Mouse (Mus musculus) spleen, adult 12 weeks (tissue): ENCODE measurements around the gene Bhlhe40.

ENCODE experiments used
- DNase-seq: peaks from one replicate; pipeline ENCODE4 v3.0.0; 2022; ENCODE audit warnings: low spot score

Gene Bhlhe40

DNA sequence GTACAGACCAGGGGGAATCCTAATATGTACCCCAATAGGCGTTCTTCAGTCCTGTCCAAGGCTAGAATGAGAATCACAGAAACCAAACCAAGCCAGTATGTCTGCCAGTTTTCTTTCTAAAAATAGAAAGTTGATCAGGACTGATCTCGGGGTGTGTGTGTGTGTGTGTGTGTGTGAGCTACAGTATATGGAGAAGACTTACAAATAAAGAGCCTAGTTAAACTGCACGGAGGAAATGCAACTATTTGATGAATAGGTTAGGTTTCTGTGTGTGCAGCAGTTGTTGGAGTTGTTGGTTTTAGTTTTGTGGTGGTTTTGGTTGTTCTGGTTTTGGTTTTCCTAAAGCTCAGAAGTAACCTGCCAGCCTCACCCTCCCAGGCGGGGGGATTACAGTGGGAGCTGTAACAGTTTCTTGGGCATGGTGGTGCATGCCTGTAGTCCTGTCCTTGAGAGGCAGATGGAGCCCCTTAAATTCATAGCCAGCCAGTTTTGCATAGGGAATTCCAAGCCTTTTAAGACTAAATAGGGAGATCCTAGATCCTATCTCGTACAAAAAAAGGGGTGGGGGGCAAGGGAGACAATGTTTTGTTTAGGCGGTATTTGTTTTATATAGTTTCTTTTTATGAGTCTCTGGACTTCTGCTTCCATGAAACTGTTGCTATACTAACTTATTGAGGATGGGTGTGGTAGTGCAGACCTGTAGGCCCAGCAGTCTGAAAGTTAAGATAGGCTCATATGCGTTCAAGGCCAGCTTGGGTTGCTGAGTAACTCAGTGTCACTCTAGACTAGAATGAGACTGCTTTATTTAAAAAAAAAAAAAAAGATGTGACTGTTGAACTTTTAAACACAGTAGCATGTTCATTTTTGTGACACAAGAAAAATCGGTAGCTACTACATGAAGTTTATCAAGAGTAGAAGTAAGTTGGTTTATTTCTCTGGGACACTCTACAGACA, 3.1 kb downstream of the Bhlhe40 start:
- no peak for DNase-seq

DNA sequence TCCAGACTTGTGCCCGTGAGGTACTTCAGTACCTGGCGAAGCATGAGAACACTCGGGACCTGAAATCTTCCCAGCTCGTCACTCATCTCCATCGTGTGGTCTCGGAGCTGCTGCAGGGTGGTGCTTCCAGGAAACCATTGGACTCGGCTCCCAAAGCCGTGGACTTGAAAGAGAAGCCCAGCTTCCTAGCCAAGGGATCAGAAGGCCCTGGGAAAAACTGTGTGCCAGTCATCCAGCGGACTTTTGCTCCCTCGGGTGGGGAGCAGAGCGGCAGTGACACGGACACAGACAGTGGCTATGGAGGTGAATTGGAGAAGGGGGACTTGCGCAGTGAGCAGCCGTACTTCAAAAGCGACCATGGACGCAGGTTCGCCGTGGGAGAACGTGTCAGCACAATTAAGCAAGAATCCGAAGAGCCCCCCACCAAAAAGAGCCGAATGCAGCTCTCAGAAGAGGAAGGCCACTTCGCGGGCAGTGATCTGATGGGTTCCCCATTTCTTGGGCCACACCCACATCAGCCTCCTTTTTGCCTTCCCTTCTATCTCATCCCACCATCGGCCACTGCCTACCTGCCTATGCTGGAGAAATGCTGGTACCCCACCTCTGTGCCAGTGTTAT, 4.2 kb downstream of the Bhlhe40 start:
- no peak for DNase-seq

DNA sequence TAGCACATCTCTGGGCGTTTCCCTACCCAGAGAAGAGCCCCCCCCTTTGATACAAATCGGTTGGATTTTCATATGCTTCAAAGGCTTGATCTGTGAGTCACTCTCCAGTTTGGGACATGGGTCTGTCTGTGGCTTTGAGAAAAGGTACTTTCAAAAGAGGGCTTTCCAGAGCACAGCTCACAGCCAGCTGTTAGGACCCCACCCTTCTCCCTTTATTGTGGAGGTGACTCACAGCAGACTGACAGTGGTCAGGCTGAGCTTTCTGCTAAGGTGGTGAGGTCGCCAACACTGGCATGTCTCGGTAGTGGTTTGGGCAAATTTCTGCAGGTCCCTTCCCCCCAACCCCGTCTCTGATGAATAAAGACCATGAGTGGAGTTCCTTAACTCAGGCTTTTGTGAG, 5.2 kb downstream of the Bhlhe40 start:
- DNase-seq: no peak

DNA sequence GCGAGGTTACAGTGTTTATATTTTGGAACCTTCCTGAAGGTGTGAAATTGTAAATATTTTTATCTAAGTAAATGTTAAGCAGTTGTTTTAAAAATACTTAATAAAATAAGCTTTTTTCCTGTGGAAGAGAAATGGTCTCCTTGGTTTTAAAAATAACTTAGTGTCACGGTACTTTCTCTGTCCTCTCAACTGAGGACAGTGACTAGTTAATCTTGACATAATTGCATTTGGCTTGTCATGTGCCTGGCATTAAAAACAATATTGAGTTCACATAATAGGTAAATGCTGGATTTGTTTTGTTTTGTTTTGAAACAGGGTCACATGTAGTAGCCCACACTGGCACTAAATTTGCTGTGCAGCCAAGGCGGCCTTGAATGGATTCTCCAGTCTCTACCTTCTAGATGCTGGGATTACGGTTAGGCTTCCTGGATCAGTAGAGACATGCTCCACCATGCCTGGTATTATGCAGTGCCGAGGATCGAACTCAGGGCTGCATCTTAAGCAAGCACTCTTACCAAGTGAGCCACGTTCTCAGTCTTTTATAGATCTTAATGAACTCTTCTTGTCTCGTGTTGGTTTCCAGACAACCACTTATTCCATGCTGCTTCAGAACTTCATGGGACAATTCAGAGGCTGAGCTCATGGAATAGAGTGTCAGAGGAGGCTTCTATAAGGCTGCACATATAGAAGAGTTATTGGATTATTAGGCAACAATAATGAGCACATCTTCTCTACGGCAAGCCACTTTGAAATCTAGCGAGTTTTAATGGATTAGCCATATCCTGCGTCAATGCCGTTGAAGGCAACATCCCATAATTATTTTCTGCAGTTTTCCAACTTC, 6.4 kb downstream of the Bhlhe40 start:
- no peak for DNase-seq

DNA sequence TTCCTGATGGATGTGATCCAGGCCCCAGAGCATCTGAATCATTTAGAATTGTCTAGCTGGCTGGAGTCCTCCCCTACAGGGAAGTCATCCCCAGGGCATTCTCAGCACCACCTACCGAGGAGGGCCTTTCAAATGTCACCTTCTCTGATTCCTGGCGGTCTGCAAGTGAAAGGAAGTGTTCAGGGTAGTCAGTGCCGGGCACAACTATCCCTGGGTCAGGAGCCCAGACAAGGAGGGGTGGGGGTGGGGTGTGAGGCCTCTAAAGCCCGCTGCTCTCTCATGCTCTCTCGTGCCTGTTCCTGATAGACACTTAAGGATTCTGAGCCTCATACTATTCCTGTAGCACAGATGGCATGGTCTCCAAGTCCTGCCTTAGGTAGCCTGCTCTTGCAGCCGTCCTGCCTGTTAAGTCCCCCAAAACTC, 7.2 kb downstream of the Bhlhe40 start:
- DNase-seq: no peak

DNA sequence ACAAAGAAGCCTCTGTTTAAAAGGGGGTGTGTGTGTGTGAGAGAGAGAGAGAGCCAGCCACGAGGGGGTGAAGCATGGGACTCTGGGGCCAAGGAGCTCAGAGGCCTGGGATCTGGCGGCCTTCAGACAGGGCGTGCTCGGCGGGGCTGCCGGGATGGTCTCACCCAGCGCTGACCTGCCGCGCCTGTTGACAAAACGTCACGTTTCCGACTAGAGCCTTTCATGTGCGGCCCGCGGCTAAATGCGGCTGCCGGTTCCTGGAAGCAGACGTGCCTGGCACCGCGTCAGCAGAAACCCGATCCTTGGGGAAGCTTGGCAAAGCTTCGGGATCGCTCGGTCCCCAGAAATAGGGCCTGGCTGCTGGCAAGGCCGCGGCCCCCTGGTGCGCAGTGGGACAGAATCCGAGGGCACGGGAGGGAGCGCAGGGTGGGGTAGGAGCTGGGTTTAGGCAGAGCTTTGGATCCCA, 7.9 kb downstream of the Bhlhe40 start:
- no peak for DNase-seq

DNA sequence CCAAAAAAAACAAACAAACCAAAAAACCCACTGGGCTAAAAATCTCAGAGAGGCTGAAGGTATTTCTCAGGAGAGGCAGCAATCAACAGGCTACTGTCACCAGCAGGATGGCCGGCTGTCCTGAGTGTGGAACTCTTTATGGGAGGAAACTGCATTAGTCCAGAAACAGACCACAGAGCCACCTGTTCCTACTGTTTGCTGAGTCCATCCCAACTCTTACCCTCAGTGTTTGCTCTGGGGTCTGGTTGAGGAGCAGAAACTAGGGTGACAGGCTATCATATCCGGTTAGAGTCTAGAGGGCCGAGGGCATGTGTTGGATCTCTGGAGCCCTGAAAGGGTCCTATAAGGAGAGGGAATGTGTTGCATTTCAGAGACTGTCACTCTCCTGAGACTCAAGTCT, 9.8 kb downstream of the Bhlhe40 start:
- DNase-seq: no peak

DNA sequence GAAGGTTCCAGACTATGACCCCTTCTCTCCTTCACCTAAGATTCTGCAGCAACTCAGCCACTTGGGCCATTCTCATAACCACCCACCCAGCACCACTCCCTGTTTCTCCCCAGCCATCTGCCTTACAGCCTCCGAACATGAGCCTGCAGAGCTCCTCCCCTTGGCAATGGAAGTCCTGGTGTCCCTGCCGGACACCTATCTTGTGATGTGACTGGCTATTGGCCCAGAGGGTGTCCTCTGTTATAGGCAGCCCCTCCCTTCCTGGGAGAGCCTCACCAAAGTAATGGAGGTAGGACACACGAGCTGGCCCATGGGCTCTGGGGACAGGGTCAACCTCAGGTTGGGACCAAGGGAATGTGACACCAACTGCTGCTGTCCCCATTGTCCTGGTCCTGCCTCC, 10.4 kb downstream of the Bhlhe40 start:
- no peak for DNase-seq

DNA sequence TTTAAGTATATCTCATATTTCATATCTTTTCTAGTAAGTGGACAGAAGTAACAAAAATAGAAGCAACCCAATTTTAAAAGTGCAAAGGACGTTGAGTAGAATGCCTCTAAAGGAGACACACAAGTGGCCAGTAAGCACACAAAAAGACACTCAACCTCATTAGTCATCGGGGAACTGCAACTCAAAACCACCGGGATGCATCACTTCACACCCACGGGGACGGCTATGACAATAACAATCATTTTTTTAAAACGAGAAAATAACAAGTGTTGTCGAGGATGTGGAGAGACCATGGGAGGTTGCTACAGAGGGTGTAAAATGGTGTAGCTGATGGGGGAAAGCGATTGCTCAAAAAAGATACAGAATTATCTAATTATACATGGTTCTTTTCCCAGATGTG, 11.7 kb downstream of the Bhlhe40 start:
- DNase-seq: no peak

DNA sequence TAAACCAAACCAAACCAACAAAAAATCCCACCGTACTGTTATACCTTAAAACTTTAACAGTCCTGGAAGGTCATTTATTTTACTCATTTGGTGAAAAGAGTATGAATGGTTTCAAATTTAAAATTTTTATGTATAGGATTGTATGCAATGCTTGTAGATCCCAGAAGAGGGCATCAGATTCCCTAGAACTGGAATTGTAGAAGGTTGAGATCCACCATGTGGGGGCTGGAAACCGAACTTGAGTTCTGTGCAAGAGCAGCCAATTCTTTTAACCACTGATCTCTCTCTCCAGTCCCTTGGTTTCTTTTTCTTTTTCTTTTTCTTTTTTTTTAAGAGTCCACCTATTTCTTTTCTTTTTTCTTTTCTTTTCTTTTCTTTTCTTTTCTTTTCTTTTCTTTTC, 13.8 kb downstream of the Bhlhe40 start:
- DNase-seq: no peak

DNA sequence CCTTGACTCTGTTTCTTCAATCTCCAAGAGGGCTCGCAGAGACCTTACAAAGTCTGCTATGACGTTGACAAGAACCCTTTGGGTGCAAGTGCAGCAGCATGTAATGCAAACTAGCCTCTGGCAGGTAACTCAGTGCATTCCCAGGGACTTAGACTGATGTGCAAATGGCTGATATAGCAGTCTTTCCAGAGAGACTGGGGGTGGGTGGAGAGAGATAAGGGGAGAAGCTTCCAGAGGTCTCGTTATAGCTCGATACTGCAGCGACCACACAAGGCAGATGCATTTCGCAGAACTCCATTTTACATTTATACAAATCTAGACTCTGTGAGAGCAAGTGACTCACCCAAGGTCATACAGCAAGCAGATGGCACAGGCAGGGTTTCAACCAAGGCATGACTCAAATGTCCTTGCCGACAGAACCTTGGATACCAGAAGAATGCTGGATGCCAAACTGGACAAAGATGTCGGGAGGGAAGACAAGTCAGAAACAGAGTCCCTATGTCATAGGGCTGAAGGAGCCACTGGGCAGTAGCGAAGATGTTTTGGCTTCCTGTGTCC, 16.4 kb downstream of the Bhlhe40 start:
- DNase-seq: no peak

DNA sequence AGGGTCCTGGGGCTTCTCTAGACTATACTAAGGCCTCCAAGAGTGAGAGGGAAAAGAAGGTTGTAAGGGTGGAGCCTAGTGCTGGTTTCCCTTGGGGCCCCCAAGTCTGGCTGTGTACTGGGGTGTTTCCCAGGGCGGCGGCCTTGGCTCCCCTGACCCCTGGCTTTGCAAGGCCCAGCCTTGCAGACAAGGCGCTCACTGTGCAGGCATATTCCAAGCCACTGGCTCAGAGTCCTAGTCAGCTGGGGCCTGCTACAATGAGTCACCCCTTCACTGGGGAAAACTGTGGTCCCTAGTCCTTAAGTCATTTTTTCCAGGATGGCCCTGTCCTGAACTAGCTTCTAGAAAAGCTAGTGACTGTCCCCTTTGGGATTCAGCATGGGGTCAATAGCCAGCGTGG, 17.3 kb downstream of the Bhlhe40 start:
- DNase-seq: no peak

DNA sequence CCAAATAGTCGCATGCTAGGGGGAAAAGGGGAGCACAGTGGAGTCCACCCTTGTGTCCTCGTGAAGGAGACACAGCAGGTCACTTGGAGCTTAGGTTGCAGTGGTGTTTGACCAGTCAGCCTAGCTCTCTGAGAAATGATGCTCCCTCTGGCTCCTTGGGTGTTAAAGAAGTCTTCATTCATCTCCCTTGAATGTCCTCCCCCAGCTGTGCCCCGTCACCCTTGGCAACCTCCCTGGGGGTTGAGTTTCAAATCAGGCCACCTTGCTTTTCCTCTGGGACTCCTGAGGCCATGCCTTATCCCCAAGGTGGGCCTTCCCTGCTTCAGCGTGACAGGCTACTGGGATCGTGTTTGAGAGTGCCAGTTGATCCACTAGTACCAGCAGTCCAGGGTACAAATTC, 17.8 kb downstream of the Bhlhe40 start:
- DNase-seq: no peak

DNA sequence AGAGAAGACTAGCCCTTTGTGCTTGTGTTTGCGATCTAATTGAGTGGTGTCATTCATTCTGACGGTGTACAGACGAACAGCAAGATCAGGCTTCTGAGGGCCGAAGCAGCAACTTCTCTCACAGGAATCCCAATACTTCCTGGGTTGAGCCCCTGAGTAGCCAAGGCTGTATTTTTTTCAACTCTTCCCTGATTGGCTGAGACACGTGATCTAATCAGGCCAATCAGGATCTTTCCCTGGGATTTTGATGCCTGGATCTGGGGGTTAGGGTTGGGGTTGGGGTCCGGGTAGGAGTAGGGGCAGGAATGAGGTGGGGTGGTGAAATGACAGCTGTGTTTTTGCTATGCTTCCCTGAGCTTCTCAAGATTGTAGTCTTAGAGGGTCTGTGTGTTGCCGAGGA, 20.1 kb downstream of the Bhlhe40 start:
- no peak for DNase-seq

DNA sequence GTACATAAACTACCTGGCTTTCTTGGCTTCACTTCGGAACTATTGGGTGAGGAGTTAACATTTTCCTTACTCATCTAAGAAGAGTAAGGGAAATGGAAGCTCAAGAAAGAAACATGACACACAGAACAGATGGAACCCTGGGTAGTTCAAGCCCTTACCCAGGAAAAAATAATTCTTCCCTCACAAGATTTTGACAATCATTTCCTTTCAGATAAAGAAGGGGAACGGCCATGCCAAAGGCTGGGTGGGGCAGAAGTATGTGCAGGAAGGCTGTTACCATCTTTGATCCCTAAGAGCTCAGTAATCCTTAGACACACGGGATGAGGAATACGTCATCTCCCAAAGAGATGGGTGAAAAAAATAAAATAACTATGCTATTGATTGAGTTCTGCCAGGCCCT, 20.7 kb downstream of the Bhlhe40 start:
- no peak for DNase-seq

DNA sequence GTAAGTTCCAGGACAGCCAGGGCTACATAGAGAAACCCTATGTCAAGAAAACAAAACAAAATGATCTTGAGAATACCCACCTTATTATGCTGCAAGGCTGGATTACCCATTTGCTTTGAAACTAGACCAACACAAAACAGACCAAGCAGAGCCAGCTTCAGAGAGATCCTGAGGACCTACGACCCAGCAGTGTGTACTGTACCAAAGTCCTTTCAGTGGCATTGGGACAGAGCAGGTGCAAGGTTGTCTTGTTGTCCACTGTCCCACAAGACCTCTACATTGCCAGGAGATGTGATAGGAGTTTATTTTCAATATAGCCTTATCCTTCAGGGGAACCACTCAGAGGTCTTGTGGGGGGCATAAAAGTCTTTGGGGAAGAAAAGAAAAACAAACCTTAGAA, 22.7 kb downstream of the Bhlhe40 start:
- DNase-seq: no peak

DNA sequence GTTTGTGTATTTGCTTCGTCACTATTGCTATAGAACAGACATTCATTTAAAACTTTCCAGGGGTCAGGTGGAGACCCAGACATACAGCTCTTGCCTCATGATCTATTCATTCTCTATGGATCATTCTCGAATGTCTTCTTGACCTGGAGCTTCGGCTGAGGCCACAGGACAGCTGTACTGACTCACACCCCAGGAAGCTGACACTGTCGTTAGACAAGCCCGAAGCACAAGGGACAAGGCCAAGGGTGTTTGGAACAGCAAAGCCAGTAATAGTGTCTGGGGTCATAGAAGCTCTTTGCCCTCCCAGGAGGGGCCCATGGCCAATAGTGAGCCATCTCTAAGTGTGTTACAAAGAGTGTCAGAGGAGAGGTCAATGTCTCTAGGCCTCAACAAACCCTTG, 24.0 kb downstream of the Bhlhe40 start:
- DNase-seq: no peak

DNA sequence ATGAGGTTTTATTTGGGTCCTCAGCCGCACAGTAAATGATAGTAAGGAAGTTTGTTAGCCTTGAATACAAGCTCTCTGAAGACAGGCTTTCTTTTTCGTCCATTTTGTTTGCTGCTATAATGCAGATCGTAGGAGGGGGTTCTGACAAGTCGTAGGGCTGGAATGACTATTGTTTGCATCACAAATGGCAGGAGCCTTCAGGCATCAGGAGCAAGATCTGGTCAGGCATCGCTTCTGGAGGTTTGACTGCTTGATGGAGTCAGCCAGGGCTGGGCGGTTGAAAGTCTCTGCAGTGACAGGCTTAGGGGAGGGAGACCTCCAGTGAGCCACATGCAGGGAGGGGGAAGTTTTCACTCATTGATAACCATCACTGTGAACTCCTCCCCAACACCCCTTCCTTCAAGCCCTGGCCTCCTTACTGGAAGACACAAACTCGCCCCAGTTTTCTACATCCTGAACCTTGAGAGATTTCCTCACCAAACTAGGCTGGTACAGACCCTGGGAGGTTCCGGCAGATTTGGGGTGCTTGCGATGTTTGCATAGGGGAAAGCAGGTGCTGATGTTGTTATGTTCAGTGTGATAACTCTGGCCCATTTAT, 25.4 kb downstream of the Bhlhe40 start:
- DNase-seq: no peak

DNA sequence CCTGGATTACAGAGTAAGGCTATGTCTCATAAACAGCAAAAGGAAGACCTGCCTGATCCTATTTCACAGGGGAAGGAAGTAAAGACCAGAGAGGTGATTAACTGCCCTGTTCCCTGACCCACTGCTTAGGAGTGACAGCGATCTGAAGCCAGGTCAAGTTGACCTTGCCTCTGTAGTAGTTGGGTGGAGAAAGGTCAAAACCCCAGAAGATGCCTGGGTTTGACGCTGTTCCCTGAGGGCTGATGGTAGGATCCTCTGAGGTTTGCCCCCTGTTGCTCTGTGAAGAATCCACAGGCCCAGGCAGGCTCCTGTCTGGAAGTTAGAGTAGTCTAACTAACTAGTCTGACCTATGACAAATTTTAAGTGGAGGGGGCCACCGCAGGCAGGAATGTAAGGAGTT, 26.5 kb downstream of the Bhlhe40 start:
- DNase-seq: no peak

DNA sequence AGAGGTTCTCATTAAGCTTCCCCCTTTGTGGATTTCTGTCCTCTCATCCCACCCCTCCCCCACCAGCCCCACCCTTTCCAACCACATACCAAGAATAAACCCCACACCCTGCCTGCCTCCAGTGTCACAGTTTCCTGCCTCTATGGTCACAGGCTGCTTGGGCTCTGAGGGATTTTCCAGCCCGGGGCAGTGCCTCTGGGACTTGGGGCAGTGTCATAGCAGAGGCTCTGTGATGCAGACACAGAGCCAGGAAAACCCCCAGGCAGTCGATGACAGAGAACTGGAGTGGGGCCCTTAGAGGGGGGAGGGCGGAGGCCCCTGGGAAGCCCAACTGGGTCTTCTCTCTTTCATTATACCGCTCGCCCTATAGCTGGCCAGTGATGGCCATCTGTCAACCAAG, 27.9 kb downstream of the Bhlhe40 start:
- no peak for DNase-seq

DNA sequence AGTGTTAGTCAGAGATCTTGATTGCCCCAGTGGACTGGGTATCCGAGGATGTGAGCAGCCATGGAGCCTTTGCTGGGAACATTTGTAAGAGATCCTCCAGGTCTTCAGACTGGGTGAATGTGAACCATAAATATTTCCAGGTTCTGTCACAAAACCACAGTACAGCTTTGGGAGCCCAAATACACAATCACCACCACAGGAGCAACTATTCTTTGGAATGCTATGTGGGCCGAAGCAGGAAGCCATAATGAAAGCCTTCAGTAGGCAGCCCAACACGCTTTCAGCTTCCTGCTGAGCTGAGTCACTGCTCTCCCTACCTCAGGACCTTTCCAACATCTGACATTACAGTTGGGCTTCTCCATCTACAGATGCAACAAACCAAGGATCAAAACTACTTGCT, 32.6 kb downstream of the Bhlhe40 start:
- no peak for DNase-seq
